Mouse (Mus musculus): ENCODE data around the gene Mtrr. TPM values are rescaled to one million over a fixed set of nuclear protein-coding genes. Genes with fewer than 3 reads are reported as not detected.

Gene Mtrr
- 10.8 and 11.6 TPM in 2 replicates for polyA plus RNA-seq (2012)

DNA sequence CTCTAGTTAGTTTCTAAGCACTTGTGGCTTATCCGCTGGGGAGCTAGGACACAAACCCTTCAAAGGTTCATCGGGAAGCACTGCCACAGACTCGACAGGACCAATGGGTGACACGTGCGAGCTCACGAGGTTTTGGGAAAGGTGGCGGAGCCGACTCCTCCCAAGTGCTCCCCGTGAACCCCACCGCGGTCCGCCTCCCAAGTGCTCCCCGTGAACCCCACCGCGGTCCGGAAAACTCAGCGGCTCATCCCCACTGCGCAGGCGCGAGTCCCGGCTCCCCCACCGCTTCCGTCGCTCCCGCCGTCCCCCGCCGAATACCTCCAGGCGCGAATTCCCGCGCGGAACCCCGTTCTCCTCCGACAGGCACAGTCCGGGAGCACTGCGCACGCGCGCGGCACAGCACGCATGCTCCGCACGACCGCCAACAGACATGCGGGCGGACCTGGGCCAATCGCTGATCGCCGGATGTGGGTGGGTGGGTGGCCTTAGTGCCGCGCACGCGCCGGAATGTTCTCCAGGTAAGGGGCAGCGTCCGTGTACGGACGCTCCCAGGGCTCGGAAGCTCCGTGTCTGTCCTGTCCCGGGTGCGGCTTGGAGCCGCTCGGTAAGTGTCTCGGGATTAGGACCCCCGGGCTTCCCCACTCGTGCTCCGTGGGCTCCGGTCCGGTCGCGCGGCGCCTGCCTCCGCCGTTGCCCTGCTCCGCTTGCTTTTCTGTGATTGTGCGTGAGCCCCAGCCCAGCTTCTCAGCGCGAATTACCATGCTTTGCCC is at the start of gene Mtrr, which contains the start of gene Fastkd3:
TSS of gene Mtrr (minus strand) at position 403 of the 770 bp plus-strand sequence.
TSS of gene Fastkd3 (plus strand) at position 488 of the 770 bp plus-strand sequence.
- TF ChIP-seq GATA1 (IDR thresholded peaks at IDR 0.05; ENCODE audit: low read length) = no peak

DNA sequence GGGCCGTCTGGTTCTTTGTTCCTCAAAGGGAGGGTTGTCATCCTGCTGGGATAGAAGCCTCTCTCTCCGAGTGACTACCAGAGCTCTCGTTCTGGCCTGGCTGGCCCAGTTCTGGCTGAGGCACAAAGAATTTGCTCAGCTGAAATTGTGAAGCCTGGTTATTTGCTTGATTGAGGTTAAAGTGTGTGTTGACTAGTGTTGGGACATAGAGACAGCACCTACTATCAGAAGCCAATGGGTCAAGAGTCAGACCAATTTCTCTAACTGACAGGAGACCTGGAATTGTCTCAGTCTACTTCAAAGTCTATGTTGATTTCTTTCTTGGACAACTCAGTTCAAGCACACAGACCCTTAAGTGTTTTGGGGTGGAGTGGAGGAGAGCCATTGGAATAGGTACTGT is 45.1 kb upstream of the Mtrr start:
- TF ChIP-seq GATA1 (IDR thresholded peaks at IDR 0.05; ENCODE audit: low read length) = no peak

DNA sequence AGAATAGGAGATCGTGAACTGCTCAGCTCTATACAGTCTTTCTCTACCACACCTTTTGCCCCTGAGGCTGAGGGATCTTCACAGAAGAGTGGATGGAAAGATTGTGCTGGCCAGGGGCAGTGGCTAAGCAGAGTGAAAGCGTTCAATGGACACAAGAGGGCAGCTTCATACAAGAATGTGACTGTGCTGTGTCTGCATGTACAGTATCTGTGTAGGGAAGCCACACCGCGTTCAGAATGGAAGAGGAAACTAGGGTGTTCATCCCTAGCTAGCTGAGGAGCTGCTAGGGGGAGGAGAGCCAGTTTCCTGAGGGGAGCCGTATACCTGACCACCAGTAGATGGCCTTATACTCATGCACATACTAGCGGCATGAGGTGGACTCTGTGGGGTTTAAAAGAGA is 40.8 kb upstream of the Mtrr start:
- no peak for TF ChIP-seq GATA1 (IDR thresholded peaks at IDR 0.05; ENCODE audit: low read length)

DNA sequence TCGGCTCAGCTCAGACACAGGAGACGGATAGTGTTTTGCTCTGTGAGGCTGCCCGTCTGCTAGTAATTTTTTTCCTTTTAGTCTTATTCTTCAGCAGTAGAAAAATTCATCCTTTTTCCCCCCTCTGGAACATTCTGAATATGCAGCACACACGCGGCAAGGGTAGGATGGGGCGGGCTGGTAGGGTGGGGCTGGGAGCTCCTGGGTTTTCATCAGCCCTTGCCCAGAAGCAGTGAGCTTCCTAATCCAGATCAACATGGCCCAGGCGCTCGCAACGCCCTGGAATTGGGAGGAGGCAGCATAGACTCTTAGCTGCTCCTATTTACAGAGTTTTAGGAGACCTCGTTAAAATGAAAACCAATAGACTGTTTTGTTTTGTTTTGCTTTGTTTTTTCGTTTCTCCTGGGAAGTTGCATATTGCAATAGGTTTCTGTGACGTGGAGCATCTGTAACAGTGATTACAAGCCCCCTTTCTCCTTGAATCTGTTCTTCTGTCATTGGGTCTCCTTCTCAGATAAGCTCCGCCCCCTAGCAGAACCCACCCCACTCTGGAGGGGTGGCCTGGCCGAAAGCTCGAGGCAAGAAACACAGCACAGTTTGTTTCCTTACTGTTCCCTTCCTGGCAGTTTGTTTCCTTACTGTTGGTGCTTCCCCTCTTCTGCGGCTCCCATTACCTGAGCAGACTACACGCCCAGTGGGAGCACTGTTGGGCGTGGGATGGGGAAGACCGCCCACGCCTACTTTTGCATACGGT is 25.9 kb upstream of the Mtrr start:
- TF ChIP-seq GATA1 (IDR thresholded peaks at IDR 0.05; ENCODE audit: low read length) = no peak

DNA sequence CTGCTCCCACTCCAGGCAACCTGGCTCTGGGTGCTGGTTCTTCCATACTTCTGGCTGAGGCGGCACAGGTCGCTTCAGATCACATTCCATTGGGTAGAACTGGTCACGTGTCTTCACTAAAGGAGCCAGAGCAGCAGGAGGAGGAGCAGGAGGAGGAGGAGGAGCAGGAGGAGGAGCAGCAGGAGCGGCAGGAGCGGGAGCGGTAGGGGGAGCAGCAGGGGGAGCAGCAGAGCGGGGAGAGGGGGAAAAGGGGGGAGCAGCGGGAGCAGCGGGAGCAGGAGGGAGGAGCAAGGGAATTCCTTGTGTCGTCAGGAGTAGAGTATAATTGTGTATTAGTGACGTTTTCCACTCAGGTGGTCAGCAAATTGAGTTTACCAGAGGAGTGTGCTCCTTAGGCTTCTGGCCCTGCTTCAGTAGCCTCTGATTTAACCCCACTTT is 23.8 kb upstream of the Mtrr start:
- TF ChIP-seq GATA1 (IDR thresholded peaks at IDR 0.05; ENCODE audit: low read length) = no peak

DNA sequence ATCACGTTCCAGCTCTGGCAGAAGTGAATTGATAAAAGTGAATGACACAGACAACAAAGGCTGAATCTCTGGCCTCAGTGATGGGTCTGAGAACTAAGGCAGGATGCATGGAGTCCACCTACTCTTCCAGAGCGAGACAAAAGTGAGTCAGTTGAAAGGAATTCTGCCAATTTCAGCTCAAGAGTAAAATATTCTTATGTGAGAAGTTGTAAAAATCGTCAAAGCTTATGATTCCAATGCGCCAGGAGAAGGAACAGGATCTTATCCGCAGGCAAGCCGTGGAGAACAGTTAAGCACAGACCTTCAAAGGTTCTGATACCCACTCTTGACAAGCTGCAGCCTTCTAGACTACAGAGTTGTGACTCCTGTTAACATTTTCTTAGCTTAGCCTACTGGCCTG is 21.1 kb upstream of the Mtrr start:
- no peak for TF ChIP-seq GATA1 (IDR thresholded peaks at IDR 0.05; ENCODE audit: low read length)

DNA sequence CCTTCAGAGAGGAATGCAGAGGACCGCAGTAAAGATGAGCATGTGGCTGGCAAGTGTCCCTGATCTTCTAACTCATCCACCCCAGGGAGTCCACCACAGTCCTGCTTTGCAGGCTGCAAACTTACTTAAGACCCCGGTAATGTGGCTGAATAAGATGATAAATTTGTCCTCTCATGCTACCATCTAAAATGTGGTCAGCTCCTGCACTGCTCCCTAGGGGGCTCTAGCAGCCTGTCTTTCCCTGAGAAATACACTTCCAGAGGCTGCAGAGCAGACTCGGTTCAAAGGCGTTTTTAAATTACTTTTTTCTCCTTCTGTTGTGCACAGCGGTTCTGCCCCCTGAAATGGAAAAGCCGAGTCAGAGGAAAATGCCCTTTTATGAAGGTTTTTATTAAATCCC is 19.2 kb upstream of the Mtrr start:
- TF ChIP-seq GATA1 (IDR thresholded peaks at IDR 0.05; ENCODE audit: low read length) = no peak

DNA sequence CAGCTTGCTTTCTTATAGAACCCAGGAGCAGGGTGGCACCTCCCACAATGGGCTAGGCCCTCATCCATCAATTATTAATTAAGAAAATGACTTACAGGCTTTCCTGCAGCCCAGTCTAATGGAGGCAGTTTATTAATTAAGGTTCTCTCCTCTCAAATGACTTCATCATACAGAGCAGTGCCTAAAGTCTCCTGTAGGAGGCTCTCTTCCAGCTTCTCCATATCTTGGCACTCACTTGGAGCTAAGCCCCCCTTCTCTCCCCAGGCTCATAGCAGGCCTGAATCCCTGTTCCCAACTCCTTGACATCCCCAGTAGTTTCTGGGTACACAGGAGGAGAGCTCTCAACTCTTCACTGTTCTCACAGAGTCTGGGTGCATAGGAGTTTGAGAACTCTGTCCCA is 17.0 kb upstream of the Mtrr start:
- TF ChIP-seq GATA1 (IDR thresholded peaks at IDR 0.05; ENCODE audit: low read length) = no peak

DNA sequence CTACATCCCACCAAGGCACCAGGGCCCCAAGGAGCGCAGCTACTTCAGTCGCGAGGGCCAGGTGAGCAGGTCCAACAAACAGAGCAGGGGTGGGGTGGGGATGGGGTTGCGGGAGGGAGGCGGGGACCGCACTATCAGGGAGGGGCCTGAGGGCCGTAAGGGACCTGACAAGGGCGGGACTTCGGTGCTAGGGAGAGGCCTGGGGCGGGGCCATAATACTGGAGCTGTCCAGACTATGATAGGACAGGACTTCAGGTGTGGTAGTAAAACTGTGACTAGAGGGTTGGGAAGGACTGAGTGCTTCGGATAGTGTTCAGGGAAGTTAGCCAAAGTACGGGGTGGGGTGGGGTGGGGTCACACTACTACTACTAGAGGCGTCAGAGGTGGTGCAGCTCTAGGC is 15.7 kb upstream of the Mtrr start:
- TF ChIP-seq GATA1 (IDR thresholded peaks at IDR 0.05; ENCODE audit: low read length) = no peak

DNA sequence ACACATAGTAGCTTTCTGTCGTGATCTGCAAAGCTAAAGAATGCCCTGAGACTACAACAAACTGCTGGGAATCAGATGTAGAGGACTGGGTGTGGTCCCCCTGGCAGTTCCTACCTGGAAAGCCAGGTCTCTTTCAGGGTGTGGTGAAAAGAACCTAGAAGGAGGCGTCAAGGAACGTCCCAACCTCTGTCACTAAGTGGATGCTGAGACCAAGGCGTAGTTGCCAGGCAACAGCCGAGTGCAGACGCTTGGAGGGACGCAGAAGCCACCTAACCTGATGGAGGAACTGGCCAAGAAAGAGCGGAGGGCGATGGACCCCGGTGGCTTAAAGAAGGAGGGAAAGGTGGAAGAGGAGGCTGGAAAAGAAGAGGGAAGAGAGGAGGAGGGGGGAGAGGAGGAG is 15.2 kb upstream of the Mtrr start, which contains the start of gene 1700001L19Rik:
TSS of gene 1700001L19Rik (plus strand) at position 223 of the 400 bp plus-strand sequence.
- TF ChIP-seq GATA1 (IDR thresholded peaks at IDR 0.05; ENCODE audit: low read length) = no peak

DNA sequence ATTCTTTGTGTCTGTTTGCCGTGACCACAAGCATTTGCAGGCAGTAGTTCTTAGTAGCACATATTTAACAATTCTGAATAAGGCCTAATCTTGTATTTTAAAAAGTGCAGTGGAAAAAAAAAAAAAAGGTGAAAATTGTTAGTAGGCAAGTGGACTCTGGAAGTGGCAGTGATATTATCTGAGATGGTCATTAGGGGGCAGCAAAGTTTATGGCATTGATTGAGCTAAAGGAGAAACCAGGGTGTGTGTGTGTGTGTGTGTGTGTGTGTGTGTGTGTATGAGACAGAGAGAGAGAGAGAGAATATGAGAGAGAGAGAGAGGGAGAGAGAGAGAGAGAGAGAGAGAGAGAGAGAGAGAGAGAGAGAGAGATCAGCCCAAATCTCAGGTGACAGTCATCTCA is 11.8 kb upstream of the Mtrr start:
- no peak for TF ChIP-seq GATA1 (IDR thresholded peaks at IDR 0.05; ENCODE audit: low read length)

DNA sequence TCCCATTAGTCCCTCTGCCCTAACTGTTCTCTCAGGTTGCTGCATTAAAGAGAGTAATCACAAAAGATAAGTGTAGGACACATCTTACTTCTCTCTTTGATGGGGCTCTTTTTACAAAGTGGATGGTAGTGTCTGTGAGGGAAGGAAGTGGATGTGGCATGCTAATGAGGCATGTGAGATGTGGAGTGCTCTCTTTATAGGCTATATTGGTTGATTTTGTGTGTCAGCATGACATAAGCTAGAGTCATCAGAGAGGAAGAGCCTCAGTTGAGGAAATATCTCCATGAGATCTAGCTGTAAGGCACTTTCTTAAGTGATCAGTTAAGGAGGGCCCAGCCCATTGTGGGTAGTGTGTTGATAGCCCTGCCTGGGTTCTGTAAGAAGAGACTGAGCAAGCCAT is 6.4 kb upstream of the Mtrr start:
- TF ChIP-seq GATA1 (IDR thresholded peaks at IDR 0.05; ENCODE audit: low read length) = no peak

DNA sequence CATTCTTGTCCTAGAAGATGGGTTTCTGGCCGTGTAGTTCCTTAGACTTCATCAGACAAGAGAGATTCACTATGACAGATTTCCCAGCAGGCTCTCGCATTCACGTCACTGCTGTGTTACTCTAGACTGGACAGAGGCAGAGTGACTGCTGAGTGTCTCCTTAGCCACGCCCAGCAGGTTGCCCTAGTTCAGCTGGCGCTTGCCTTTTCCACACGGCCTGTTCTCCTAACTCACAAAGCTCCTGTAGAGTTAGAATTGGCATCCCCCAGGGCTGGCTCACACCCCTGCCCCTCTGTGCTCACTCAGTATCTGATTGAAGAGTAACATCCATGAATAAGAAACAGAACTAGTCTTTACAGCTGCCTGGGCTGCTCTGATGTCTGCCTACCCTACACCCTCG is 3.5 kb upstream of the Mtrr start:
- TF ChIP-seq GATA1 (IDR thresholded peaks at IDR 0.05; ENCODE audit: low read length) = no peak

DNA sequence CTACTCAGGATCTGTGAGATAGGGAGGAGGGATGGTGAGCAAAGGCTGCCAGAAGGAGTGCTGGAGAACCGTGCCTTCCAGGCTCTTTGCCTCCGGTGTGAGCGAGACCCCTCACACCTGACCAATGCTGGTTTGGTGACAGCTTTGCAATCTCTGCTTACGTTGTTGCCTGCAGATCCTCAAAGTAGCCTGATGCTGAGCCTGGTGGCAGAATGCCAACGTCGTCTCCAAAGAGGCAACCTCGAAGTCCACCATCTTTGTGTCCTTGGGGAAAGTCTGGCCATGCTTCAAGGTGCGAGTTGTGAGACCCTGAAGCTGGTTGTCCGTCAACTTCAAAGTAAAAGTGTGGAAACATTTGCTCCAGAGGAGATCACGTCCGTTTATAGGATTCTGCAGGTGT is 2.0 kb upstream of the Mtrr start:
- no peak for TF ChIP-seq GATA1 (IDR thresholded peaks at IDR 0.05; ENCODE audit: low read length)

DNA sequence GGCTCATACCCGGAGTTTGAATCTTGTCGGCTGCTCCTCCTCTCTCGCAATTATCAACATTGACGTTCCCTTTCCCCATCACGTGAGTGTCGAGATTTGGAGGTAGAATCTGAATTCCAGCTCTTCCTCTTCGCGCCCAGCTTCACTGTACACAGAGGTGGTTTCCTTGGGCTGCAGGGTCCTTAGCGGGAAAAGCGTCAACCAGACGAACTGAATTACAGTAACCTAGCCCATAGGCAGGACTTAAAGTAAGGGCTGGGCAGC is 500 bp upstream of the Mtrr start:
- no peak for TF ChIP-seq GATA1 (IDR thresholded peaks at IDR 0.05; ENCODE audit: low read length)

DNA sequence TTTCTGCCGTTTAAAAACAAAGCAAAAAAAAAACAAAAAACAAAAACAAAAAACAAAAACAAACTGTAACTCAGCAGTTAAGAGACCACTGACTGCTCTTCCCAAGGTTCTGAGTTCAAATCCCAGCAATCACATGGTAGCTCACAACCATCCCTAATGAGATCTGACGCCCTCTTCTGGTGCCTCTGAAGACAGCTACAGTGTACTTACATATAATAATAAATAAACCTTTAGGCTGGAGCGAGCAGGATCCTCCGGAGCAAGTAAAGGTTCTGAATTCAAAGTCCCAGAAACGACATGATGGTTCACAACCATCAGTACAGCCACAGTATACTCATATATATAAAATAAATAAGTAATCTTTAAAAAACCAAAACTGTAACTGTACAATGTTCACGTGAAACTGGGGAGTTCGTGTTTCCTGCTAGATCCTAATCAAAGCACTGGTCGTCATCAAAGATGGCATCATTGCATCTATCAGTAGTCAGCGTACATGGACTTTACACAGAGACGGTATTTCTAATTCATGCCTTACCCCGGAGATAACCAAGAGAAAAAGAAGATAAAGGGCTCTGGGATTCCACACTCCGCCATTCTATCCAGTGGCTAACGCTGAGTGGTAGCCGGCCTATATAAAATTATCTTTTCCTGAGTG is 736 bp downstream of the Mtrr start:
- TF ChIP-seq GATA1 (IDR thresholded peaks at IDR 0.05; ENCODE audit: low read length) = no peak
